Mouse (Mus musculus) kidney, embryonic 14.5 days (tissue): Measurements from ENCODE around the gene Sowahb. TPM values are rescaled to one million over a fixed set of nuclear protein-coding genes. Genes with fewer than 3 reads are reported as not detected.

Experiments used
- ATAC-seq: fragments of 200-750 bp; cut with Nextera tagmentation; 2 replicates; pipeline ENCODE4 v1.8.0; 2017; ENCODE audit warnings: moderate number of reproducible peaks, mild to moderate bottlenecking, moderate TSS enrichment, moderate library complexity; ENCODE audit not compliant: low FRiP score, low TSS enrichment
- H3K27ac ChIP-seq: fragments of 300-500 bp; sonication (generic); 2 replicates; pipeline ENCODE4 v1.5.1; 2014; ENCODE audit warnings: low read depth, mild to moderate bottlenecking, low read length, moderate library complexity, mixed read lengths
- H3K27me3 ChIP-seq: fragments of 300-500 bp; sonication (generic); 2 replicates; pipeline ENCODE4 v1.6.1; 2014; ENCODE audit warnings: mild to moderate bottlenecking, low read length; ENCODE audit not compliant: control insufficient read depth, insufficient read depth
- H3K36me3 ChIP-seq: fragments of 300-500 bp; sonication (generic); 2 replicates; pipeline ENCODE4 v1.6.1; 2014; ENCODE audit warnings: low read length, mixed read lengths; ENCODE audit not compliant: control insufficient read depth, insufficient read depth
- H3K4me1 ChIP-seq: fragments of 300-500 bp; sonication (generic); 2 replicates; pipeline ENCODE4 v1.6.1; 2014; ENCODE audit warnings: low read length, mixed read lengths; ENCODE audit not compliant: control insufficient read depth, insufficient read depth
- H3K4me2 ChIP-seq: fragments of 300-500 bp; sonication (generic); replicated peaks from 2 replicates; pipeline ENCODE4 v1.6.1; 2014; ENCODE audit warnings: low read depth, mild to moderate bottlenecking, low read length
- H3K4me3 ChIP-seq: fragments of 300-500 bp; sonication (generic); 2 replicates; pipeline ENCODE4 v1.5.1; 2014; ENCODE audit warnings: mild to moderate bottlenecking, low read length
- H3K9ac ChIP-seq: fragments of 300-500 bp; sonication (generic); 2 replicates; pipeline ENCODE4 v1.6.1; 2014; ENCODE audit warnings: low read depth, mild to moderate bottlenecking, low read length, moderate library complexity
- H3K9me3 ChIP-seq: fragments of 300-500 bp; sonication (generic); 2 replicates; pipeline ENCODE4 v1.6.1; 2016; ENCODE audit warnings: low read length; ENCODE audit not compliant: control insufficient read depth
- WGBS: fragments of 180-500 bp; shearing (Covaris S2); extraction: QIAGEN DNeasy Blood & Tissue Kit; methylation state at CpG from one replicate; pipeline ENCODE4 v1.1.7; 2014; 5-methylcytosine and 5-hydroxymethylcytosine counted together
- polyA plus RNA-seq: library from polyadenylated mRNA; unstranded; fragments of >200 nt; fragmentation: Nextera tagmentation; extraction: Ambion mirVana; gene quantifications from 2 replicates; pipeline ENCODE4 v1.2.1, GENCODE M21; 2014

Gene Sowahb
- 1.4 and 1.7 TPM in 2 replicates for polyA plus RNA-seq

GRCm38 (mm10) chr5:93044584-93045370 lies at the start of gene Sowahb:
Gene Sowahb, minus strand, starts transcription at chr5:93045022.
- H3K27ac ChIP-seq: no peak within 1 kb of the TSS

DNA sequence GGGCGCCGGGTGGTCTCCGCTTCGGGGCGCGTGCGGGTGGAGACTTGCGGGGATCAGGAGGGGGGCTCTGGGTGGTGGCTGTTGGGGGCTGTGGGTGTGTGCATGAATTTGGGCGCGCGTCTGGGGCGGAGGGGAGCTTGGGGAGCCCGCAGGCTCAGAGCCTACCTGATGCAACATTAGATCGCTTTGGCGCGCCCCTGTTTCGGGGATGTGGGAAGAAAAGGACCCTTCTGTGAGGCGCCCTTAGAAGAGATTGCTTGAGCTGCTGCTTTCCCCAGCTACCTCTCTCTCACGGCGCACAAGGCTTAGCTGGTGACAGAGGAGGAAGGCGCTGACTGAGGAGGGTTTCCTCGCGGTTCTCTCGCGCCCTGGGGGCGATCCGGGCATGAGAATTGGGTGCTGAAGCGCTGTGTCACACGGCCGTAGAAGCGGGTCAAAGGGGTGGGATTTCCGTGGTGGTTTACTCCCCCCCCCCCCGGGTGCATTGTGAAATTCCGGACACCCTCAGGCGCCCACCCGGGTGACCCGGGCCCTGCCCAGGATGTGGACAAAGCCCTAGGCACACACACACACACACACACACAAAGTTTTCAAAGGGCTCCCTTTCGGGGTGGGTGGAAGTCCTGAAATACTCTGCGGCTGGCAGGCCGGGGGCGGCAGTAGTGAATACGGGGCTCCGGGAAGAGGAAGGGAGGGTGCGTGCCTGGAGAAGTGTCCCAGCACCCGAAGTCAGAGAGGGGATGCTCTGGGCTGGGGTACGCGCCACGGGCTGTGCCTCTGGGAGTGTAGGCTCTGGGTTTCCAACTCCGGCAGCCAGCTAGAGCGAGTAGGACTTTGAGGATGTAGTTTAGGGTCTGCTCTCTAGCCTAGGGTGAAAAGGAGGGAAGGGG lies 49.1 kb upstream of the Sowahb start:
- peaks cover 45% of the 10 kb centered on the region for H3K4me1 ChIP-seq
- WGBS: under 1% methylated on average over 44 of the region's 50 CpGs
- peak; percentile 55; the same call in 1 of the 2 replicates for ATAC-seq

More at GRCm38 (mm10) chr5:93044584-93045370, at the start of gene Sowahb:
- H3K4me1 ChIP-seq: peaks cover 19% of the 10 kb centered on the region
- peak within 1 kb of the TSS; percentile 81 for H3K4me2 ChIP-seq
- peak within 1 kb of the TSS; percentile 32 for H3K9ac ChIP-seq
- peaks cover 30% of the 10 kb centered on the region for H3K27me3 ChIP-seq
- H3K36me3 ChIP-seq: no peaks in the 10 kb centered on the region
- WGBS: 1% methylated on average over 58 of the region's 68 CpGs
- H3K4me3 ChIP-seq: peak within 1 kb of the TSS; percentile 49
- no peaks in the 10 kb centered on the region for H3K9me3 ChIP-seq
- ATAC-seq: peak; percentile 89

GRCm38 (mm10) chr5:93092857-93093622 lies 48.2 kb upstream of the Sowahb start, which contains the start of gene Sept11:
Gene Sept11, plus strand, starts transcription at chr5:93093437.
- no peaks in the 10 kb centered on the region for H3K9me3 ChIP-seq
- peak within 1 kb of the TSS; percentile 89 for H3K27ac ChIP-seq
- H3K4me2 ChIP-seq: peak within 1 kb of the TSS; percentile 87
- H3K9ac ChIP-seq: peak within 1 kb of the TSS; percentile 83
- H3K36me3 ChIP-seq: no peaks in the 10 kb centered on the region; the same call in 1 of the 2 replicates
- H3K27me3 ChIP-seq: no peaks in the 10 kb centered on the region
- 0% methylated on average over 63 of the region's 63 CpGs for WGBS
- peaks cover 36% of the 10 kb centered on the region for H3K4me1 ChIP-seq
- peak; percentile 91 for ATAC-seq
- H3K4me3 ChIP-seq: peak within 1 kb of the TSS; percentile 76

More for the DNA sequence above, 49.1 kb upstream of the Sowahb start:
- Histone ChIP-seq H3K9ac (peak overlapping the region; percentile 83), H3K27ac (peak overlapping the region; percentile 89), H3K4me2 (peak overlapping the region; percentile 87), H3K27me3 (no peaks in the 10 kb centered on the region), H3K9me3 (no peaks in the 10 kb centered on the region), H3K36me3 (no peaks in the 10 kb centered on the region; the same call in 1 of the 2 replicates), H3K4me3 (peak overlapping the region; percentile 76)

DNA sequence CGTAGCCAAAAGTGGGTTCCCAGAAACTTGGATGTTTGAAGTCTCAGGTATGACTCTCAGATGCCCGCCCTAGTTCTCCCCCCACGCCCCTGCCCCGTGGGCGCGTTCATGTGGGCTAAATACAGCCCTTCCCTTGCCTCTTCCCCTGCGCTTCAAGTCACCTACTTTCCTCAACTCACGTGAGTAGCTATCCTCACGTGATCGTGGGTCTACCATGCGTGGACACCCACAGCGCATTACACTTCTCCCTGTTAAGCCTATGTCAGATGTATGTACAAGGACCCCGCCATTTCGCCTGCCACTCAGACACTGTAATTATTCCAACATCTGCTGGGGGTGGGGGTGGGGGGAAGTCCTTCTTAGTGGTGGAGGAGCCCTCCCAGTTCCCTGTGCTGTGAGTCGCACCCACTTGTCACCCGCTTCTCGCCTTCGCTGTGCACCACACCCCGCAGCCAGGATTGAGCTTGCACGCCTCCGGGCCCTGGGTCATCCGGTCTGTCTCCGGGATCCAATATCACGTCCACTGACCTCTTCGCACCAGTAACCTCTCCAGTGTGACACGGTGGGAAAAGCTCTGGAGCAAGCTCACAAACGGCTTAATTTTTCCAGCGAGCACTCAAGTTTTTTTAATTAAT lies 47.4 kb upstream of the Sowahb start:
- peak overlapping the region; percentile 76 for H3K4me3 ChIP-seq
- peak overlapping the region; percentile 83 for H3K9ac ChIP-seq
- peak; percentile 43 for ATAC-seq
- H3K27me3 ChIP-seq: no peaks in the 10 kb centered on the region
- peaks cover 28% of the 10 kb centered on the region for H3K4me1 ChIP-seq
- peak overlapping the region; percentile 89; the same call in 1 of the 2 replicates for H3K27ac ChIP-seq
- H3K36me3 ChIP-seq: no peaks in the 10 kb centered on the region; the same call in 1 of the 2 replicates
- H3K9me3 ChIP-seq: no peaks in the 10 kb centered on the region
- 3% methylated on average over 28 of the region's 28 CpGs for WGBS
- peak overlapping the region; percentile 87 for H3K4me2 ChIP-seq

GRCm38 (mm10) chr5:93091266-93091665 lies 46.4 kb upstream of the Sowahb start:
- Histone ChIP-seq H3K36me3 (no peaks in the 10 kb centered on the region; the same call in 1 of the 2 replicates), H3K9ac (no peak overlapping the region), H3K27ac (no peak overlapping the region), H3K27me3 (no peaks in the 10 kb centered on the region), H3K4me1 (peaks cover 19% of the 10 kb centered on the region), H3K4me3 (no peak overlapping the region; the same call in 1 of the 2 replicates), H3K9me3 (no peaks in the 10 kb centered on the region), H3K4me2 (peak overlapping the region; percentile 87; the same call in 1 of the 2 replicates)
- ATAC-seq: no peak
- 65% methylated on average over 3 of the region's 3 CpGs for WGBS

DNA sequence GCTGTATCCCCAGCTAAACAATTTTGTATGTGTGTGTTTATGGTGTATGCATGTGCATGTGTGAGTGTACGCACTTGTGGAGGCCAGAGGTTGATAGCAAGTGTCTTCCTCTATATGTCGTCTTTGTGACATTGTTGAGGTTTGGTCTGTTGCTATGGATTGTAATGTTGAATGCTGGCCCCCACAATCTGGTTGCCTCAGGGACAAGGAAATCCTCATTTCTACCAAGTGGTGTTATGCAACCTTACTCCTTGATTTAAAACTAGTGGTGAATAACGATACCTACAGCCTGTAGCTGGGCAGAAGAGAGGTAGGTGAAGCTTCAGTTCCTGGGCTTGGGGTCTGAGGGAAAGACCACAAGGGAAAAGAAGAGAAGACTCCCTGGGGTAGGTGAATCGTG lies 41.1 kb upstream of the Sowahb start:
- Histone ChIP-seq H3K9me3 (no peaks in the 10 kb centered on the region), H3K27me3 (no peaks in the 10 kb centered on the region), H3K4me2 (no peak overlapping the region), H3K9ac (no peak overlapping the region), H3K4me3 (no peak overlapping the region), H3K4me1 (0 out of 2 replicates have a peak, but pooled peaks cover under 1% of the 10 kb centered on the region), H3K36me3 (no peaks in the 10 kb centered on the region), H3K27ac (no peak overlapping the region)
- WGBS: 86% methylated on average over 4 of the region's 4 CpGs
- no peak for ATAC-seq

DNA sequence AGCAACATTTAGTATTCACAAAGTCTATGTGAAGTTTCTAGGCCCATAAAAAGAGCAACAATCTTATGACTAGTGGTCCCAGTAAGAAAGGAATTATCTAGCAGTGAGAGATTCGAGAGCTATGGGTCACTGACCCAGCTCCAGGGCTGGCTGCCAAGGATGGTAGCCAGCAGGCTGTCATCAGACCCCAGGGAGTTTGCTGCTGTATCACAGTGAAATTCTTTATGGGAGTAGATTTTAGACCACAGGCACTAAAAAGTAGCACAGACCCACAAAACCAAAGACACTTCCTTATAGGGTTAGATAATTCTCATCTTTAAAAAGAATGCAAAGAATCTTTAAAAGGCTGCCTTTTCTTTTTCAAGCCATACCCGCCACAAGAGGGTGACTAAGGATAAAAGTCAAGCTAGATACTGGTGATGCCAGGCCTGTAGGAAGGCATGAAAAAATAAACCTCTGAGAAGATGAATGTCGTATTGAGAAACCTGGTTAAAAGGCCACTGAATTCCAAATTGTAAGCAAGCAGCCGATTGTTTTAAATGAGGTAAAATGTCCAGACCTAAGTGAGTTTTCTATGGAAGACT lies 40.3 kb upstream of the Sowahb start:
- no peak for ATAC-seq
- WGBS: 60% methylated on average over 4 of the region's 4 CpGs

More for the DNA sequence above, 40.3 kb upstream of the Sowahb start:
- Histone ChIP-seq H3K4me2 (no peak overlapping the region), H3K4me3 (no peak overlapping the region), H3K4me1 (no peaks in the 10 kb centered on the region), H3K9ac (no peak overlapping the region), H3K36me3 (no peaks in the 10 kb centered on the region), H3K9me3 (no peaks in the 10 kb centered on the region), H3K27ac (no peak overlapping the region), H3K27me3 (no peaks in the 10 kb centered on the region)
